Mouse (Mus musculus): ENCODE measurements around the gene Ralgps2. TPM values are rescaled to one million over a fixed set of nuclear protein-coding genes. Genes with fewer than 3 reads are reported as not detected.

The Ralgps2 gene
- polyA plus RNA-seq (2012; rRNA removed) = 10.0 and 10.3 TPM in 2 replicates

- no peak for DNase-seq (ENCODE audit: low read depth)
These were observed at the start of gene Ralgps2 for GRCm38 (mm10) chr1:156939251-156940141. Gene Ralgps2, minus strand, starts transcription at chr1:156939626.

- no peak for DNase-seq (ENCODE audit: low read depth)
These were observed 48.1 kb upstream of the Ralgps2 start for GRCm38 (mm10) chr1:156987576-156987975.

- no peak for DNase-seq (ENCODE audit: low read depth)
These were observed 47.4 kb upstream of the Ralgps2 start for GRCm38 (mm10) chr1:156986641-156987345.

- DNase-seq (ENCODE audit: low read depth) = no peak
These were observed 46.5 kb upstream of the Ralgps2 start for GRCm38 (mm10) chr1:156985657-156986640.

- no peak for DNase-seq (ENCODE audit: low read depth)
These were observed 43.8 kb upstream of the Ralgps2 start for GRCm38 (mm10) chr1:156983009-156983870.

GRCm38 (mm10) chr1:156981975-156982374 is 42.5 kb upstream of the Ralgps2 start:
- DNase-seq (ENCODE audit: low read depth) = no peak

- DNase-seq (ENCODE audit: low read depth) = no peak
These were observed 40.3 kb upstream of the Ralgps2 start for GRCm38 (mm10) chr1:156979722-156980121.

GRCm38 (mm10) chr1:156978656-156979055 is 39.2 kb upstream of the Ralgps2 start:
- DNase-seq (ENCODE audit: low read depth) = no peak

GRCm38 (mm10) chr1:156973857-156974256 is 34.4 kb upstream of the Ralgps2 start:
- no peak for DNase-seq (ENCODE audit: low read depth)

GRCm38 (mm10) chr1:156972391-156972790 is 33.0 kb upstream of the Ralgps2 start:
- no peak for DNase-seq (ENCODE audit: low read depth)

- DNase-seq (ENCODE audit: low read depth) = no peak
These were observed 31.9 kb upstream of the Ralgps2 start for GRCm38 (mm10) chr1:156971206-156971811.

- DNase-seq (ENCODE audit: low read depth) = no peak
These were observed 31.2 kb upstream of the Ralgps2 start for GRCm38 (mm10) chr1:156970641-156971040.

- DNase-seq (ENCODE audit: low read depth) = no peak
These were observed 28.7 kb upstream of the Ralgps2 start for GRCm38 (mm10) chr1:156968107-156968506.

GRCm38 (mm10) chr1:156964586-156964932 is 25.1 kb upstream of the Ralgps2 start:
- DNase-seq (ENCODE audit: low read depth) = no peak

- no peak for DNase-seq (ENCODE audit: low read depth)
These were observed 24.6 kb upstream of the Ralgps2 start for GRCm38 (mm10) chr1:156963871-156964585.

- DNase-seq (ENCODE audit: low read depth) = no peak
These were observed 22.2 kb upstream of the Ralgps2 start for GRCm38 (mm10) chr1:156961481-156962265.

- no peak for DNase-seq (ENCODE audit: low read depth)
These were observed 19.6 kb upstream of the Ralgps2 start for GRCm38 (mm10) chr1:156959004-156959403.

GRCm38 (mm10) chr1:156957360-156957759 is 17.9 kb upstream of the Ralgps2 start:
- no peak for DNase-seq (ENCODE audit: low read depth)

Measured in gonadal fat pad, adult 2 months (tissue).